Mouse (Mus musculus) intestine, embryonic 15.5 days (tissue): ENCODE results near the gene Gfra1. TPM values are rescaled to one million over a fixed set of nuclear protein-coding genes. Genes with fewer than 3 reads are reported as not detected.
A peak's percentile ranks its signal among the peaks of the same experiment; 100 is the strongest.

Source experiments
- ATAC-seq: fragments of 200-750 bp; cut with Nextera tagmentation; 2 replicates; pipeline ENCODE4 v1.8.0; 2017; ENCODE audit warnings: moderate TSS enrichment, moderate library complexity
- H3K27ac ChIP-seq: fragments of 300-500 bp; sonication (generic); 2 replicates; pipeline ENCODE4 v1.5.1; 2015; ENCODE audit warnings: mild to moderate bottlenecking, inconsistent platforms
- H3K27me3 ChIP-seq: fragments of 300-500 bp; sonication (generic); replicated peaks from 2 replicates; pipeline ENCODE4 v1.6.1; 2015; ENCODE audit warnings: inconsistent platforms
- H3K36me3 ChIP-seq: fragments of 300-500 bp; sonication (generic); 2 replicates; pipeline ENCODE4 v1.6.1; 2015; ENCODE audit warnings: inconsistent platforms
- H3K4me1 ChIP-seq: fragments of 300-500 bp; sonication (generic); replicated peaks from 2 replicates; pipeline ENCODE4 v1.6.1; 2015; ENCODE audit warnings: inconsistent platforms
- H3K4me2 ChIP-seq: fragments of 300-500 bp; sonication (generic); replicated peaks from 2 replicates; pipeline ENCODE4 v1.6.1; 2015; ENCODE audit warnings: mild to moderate bottlenecking, inconsistent platforms
- H3K4me3 ChIP-seq: fragments of 300-500 bp; sonication (generic); replicated peaks from 2 replicates; pipeline ENCODE4 v1.5.1; 2015; ENCODE audit warnings: inconsistent platforms
- H3K9ac ChIP-seq: fragments of 300-500 bp; sonication (generic); 2 replicates; pipeline ENCODE4 v1.6.1; 2015; ENCODE audit warnings: inconsistent platforms
- H3K9me3 ChIP-seq: fragments of 300-500 bp; sonication (generic); 2 replicates; pipeline ENCODE4 v1.6.1; 2016; ENCODE audit warnings: inconsistent platforms
- WGBS: fragments of 180-500 bp; shearing (Covaris S2); methylation state at CpG from one replicate; pipeline ENCODE4 v1.1.7; 2015; 5-methylcytosine and 5-hydroxymethylcytosine counted together
- polyA plus RNA-seq: library from polyadenylated mRNA; unstranded; fragments of >200 nt; fragmentation: Nextera tagmentation; extraction: Ambion mirVana; gene quantifications from 2 replicates; pipeline ENCODE4 v1.2.1, GENCODE M21; 2015

Gene Gfra1
- polyA plus RNA-seq, 1 experiment from 2014 or later = 22.3 TPM

GRCm38 (mm10) chr19:58455061-58455495 lies 631 bp downstream of the Gfra1 start:
- Histone ChIP-seq H3K4me1 (peaks cover 20% of the 10 kb centered on the region), H3K9ac (peak overlapping the region; percentile 53), H3K4me2 (peak overlapping the region; percentile 97), H3K27me3 (peaks cover 29% of the 10 kb centered on the region), H3K4me3 (peak overlapping the region; percentile 51), H3K9me3 (no peaks in the 10 kb centered on the region), H3K36me3 (no peaks in the 10 kb centered on the region), H3K27ac (peak overlapping the region; percentile 59; the same call in 1 of the 2 replicates)
- ATAC-seq = peak; percentile 53; the same call in 1 of the 2 replicates
- under 1% methylated on average over 21 of the region's 21 CpGs for WGBS

- Histone ChIP-seq H3K27ac (peak overlapping the region; percentile 59), H3K9me3 (no peaks in the 10 kb centered on the region), H3K36me3 (no peaks in the 10 kb centered on the region), H3K4me2 (peak overlapping the region; percentile 97), H3K4me1 (peaks cover 20% of the 10 kb centered on the region), H3K9ac (peak overlapping the region; percentile 53), H3K27me3 (peaks cover 29% of the 10 kb centered on the region), H3K4me3 (peak overlapping the region; percentile 51)
- ATAC-seq = peak; percentile 39
- under 1% methylated on average over 61 of the region's 61 CpGs for WGBS
Observed at GRCm38 (mm10) chr19:58454261-58455060, 1.2 kb downstream of the Gfra1 start.

GRCm38 (mm10) chr19:58453581-58453980 lies 2.1 kb downstream of the Gfra1 start:
- H3K4me2 ChIP-seq = peak overlapping the region; percentile 97
- peaks cover 29% of the 10 kb centered on the region for H3K27me3 ChIP-seq
- H3K4me3 ChIP-seq = peak overlapping the region; percentile 51
- no peaks in the 10 kb centered on the region for H3K9me3 ChIP-seq
- H3K9ac ChIP-seq = peak overlapping the region; percentile 53
- 0 out of 2 replicates have a peak overlapping the region, but pooled peaks have one; percentile 17 for H3K27ac ChIP-seq
- ATAC-seq = 0 out of 2 replicates have a peak, but pooled peaks have one; percentile 21
- H3K36me3 ChIP-seq = no peaks in the 10 kb centered on the region
- H3K4me1 ChIP-seq = peaks cover 20% of the 10 kb centered on the region
- WGBS = 1% methylated on average over 22 of the region's 22 CpGs

GRCm38 (mm10) chr19:58452941-58453551 lies 2.7 kb downstream of the Gfra1 start:
- Histone ChIP-seq H3K4me2 (peak overlapping the region; percentile 97), H3K4me1 (peaks cover 20% of the 10 kb centered on the region), H3K4me3 (peak overlapping the region; percentile 51), H3K27me3 (peaks cover 29% of the 10 kb centered on the region), H3K27ac (0 out of 2 replicates have a peak overlapping the region, but pooled peaks have one; percentile 17), H3K36me3 (no peaks in the 10 kb centered on the region), H3K9ac (peak overlapping the region; percentile 53; the same call in 1 of the 2 replicates), H3K9me3 (no peaks in the 10 kb centered on the region)
- ATAC-seq = no peak
- 14% methylated on average over 20 of the region's 20 CpGs for WGBS

GRCm38 (mm10) chr19:58452178-58452819 lies 3.4 kb downstream of the Gfra1 start:
- Histone ChIP-seq H3K4me2 (peak overlapping the region; percentile 97), H3K36me3 (no peaks in the 10 kb centered on the region), H3K27me3 (peaks cover 29% of the 10 kb centered on the region), H3K9ac (no peak overlapping the region), H3K9me3 (no peaks in the 10 kb centered on the region), H3K4me1 (peaks cover 20% of the 10 kb centered on the region), H3K4me3 (no peak overlapping the region), H3K27ac (0 out of 2 replicates have a peak overlapping the region, but pooled peaks have one; percentile 3)
- ATAC-seq = no peak
- 57% methylated on average over 8 of the region's 8 CpGs for WGBS

- 46% methylated on average over 6 of the region's 6 CpGs for WGBS
- Histone ChIP-seq H3K9ac (no peak overlapping the region), H3K4me1 (peaks cover 16% of the 10 kb centered on the region), H3K4me3 (no peak overlapping the region), H3K4me2 (0 out of 2 replicates have a peak overlapping the region, but pooled peaks have one; percentile 1), H3K27me3 (peaks cover 26% of the 10 kb centered on the region), H3K9me3 (no peaks in the 10 kb centered on the region), H3K36me3 (no peaks in the 10 kb centered on the region), H3K27ac (no peak overlapping the region)
- no peak for ATAC-seq
Observed at GRCm38 (mm10) chr19:58451323-58451722, 4.4 kb downstream of the Gfra1 start.

- Histone ChIP-seq H3K36me3 (no peaks in the 10 kb centered on the region), H3K27me3 (peaks cover 26% of the 10 kb centered on the region), H3K4me2 (no peak overlapping the region), H3K4me1 (peaks cover 16% of the 10 kb centered on the region), H3K9ac (no peak overlapping the region), H3K4me3 (no peak overlapping the region), H3K27ac (no peak overlapping the region), H3K9me3 (no peaks in the 10 kb centered on the region)
- no peak for ATAC-seq
- 51% methylated on average over 5 of the region's 5 CpGs for WGBS
Observed at GRCm38 (mm10) chr19:58450716-58451115, 5.0 kb downstream of the Gfra1 start.

- H3K27ac ChIP-seq = no peak overlapping the region
- 70% methylated on average over 10 of the region's 10 CpGs for WGBS
- H3K27me3 ChIP-seq = no peaks in the 10 kb centered on the region
- H3K36me3 ChIP-seq = no peaks in the 10 kb centered on the region
- no peak for ATAC-seq
- no peaks in the 10 kb centered on the region for H3K4me1 ChIP-seq
- no peak overlapping the region for H3K4me3 ChIP-seq
- H3K9me3 ChIP-seq = no peaks in the 10 kb centered on the region
- H3K9ac ChIP-seq = no peak overlapping the region
- H3K4me2 ChIP-seq = no peak overlapping the region
Observed at GRCm38 (mm10) chr19:58442785-58443732, 12.7 kb downstream of the Gfra1 start.

- Histone ChIP-seq H3K9me3 (no peaks in the 10 kb centered on the region), H3K27me3 (no peaks in the 10 kb centered on the region), H3K4me2 (no peak overlapping the region), H3K36me3 (no peaks in the 10 kb centered on the region), H3K4me1 (peaks cover 6% of the 10 kb centered on the region; the same call in 1 of the 2 replicates), H3K4me3 (no peak overlapping the region), H3K9ac (no peak overlapping the region), H3K27ac (no peak overlapping the region)
- WGBS = 71% methylated on average over 7 of the region's 7 CpGs
- ATAC-seq = no peak
Observed at GRCm38 (mm10) chr19:58441785-58442184, 13.9 kb downstream of the Gfra1 start.

GRCm38 (mm10) chr19:58441246-58441645 lies 14.5 kb downstream of the Gfra1 start:
- 81% methylated on average over 7 of the region's 7 CpGs for WGBS
- no peak for ATAC-seq
- Histone ChIP-seq H3K36me3 (no peaks in the 10 kb centered on the region), H3K27ac (no peak overlapping the region), H3K4me2 (no peak overlapping the region), H3K4me1 (peaks cover 6% of the 10 kb centered on the region; the same call in 1 of the 2 replicates), H3K4me3 (no peak overlapping the region), H3K9me3 (no peaks in the 10 kb centered on the region), H3K27me3 (no peaks in the 10 kb centered on the region), H3K9ac (no peak overlapping the region)

- ATAC-seq = no peak
- Histone ChIP-seq H3K27me3 (no peaks in the 10 kb centered on the region), H3K4me3 (no peak overlapping the region), H3K27ac (no peak overlapping the region), H3K36me3 (no peaks in the 10 kb centered on the region), H3K4me2 (no peak overlapping the region), H3K9ac (no peak overlapping the region), H3K9me3 (no peaks in the 10 kb centered on the region), H3K4me1 (peaks cover 6% of the 10 kb centered on the region; the same call in 1 of the 2 replicates)
- WGBS = 86% methylated on average over 4 of the region's 4 CpGs
Observed at GRCm38 (mm10) chr19:58438762-58439161, 16.9 kb downstream of the Gfra1 start.
